Mouse (Mus musculus): ENCODE results near the gene Cpne9. TPM values are rescaled to one million over a fixed set of nuclear protein-coding genes. Genes with fewer than 3 reads are reported as not detected.

The Cpne9 gene
- total RNA-seq, 1 experiment, result 2.9 TPM

GRCm38 (mm10) chr6:113267988-113268387 is 14.1 kb upstream of the Cpne9 start:
- no peak for DNase-seq (ENCODE audit: low read depth, low spot score)
- in situ Hi-C loops (cut with MboI; ENCODE audit: low sequenced_read_pairs in 2 of 2, unreplicated experiment in 2 of 2), result no loop called here
- no peak overlapping the region for H3K4me3 ChIP-seq (ENCODE audit: insufficient read depth in 1 of 2, low read depth in 1 of 2, low read length in 2 of 2, poor library complexity in 1 of 2, severe bottlenecking in 1 of 2)
- peaks cover 43% of the 10 kb centered on the region for H3K36me3 ChIP-seq (ENCODE audit: control insufficient read depth, insufficient read depth, low read length, poor library complexity, severe bottlenecking)
- TF ChIP-seq ZC3H11A (IDR thresholded peaks at IDR 0.05; ENCODE audit: borderline replicate concordance, low read depth, low read length) (no peak), ZNF384 (IDR thresholded peaks at IDR 0.05; ENCODE audit: low read depth, low read length) (no peak)
- no peak overlapping the region for H3K9ac ChIP-seq (ENCODE audit: insufficient read depth, low read depth, low read length, poor library complexity, severe bottlenecking)
- no peaks in the 10 kb centered on the region for H3K9me3 ChIP-seq (ENCODE audit: control insufficient read depth, insufficient read depth, low read depth, low read length)
- H3K27ac ChIP-seq (ENCODE audit: insufficient read depth, low read depth, low read length, poor library complexity, severe bottlenecking), result no peak overlapping the region
- peaks cover 2 to 11% of the 10 kb centered on the region in 2 experiments; a peak in 3 of 4 replicates for H3K4me1 ChIP-seq (ENCODE audit: control insufficient read depth in 2 of 2, insufficient read depth in 2 of 2, low read length in 2 of 2, poor library complexity in 1 of 2)

- DNase-seq (ENCODE audit: low read depth, low spot score), result no peak
- Histone ChIP-seq H3K36me3 (ENCODE audit: control insufficient read depth, insufficient read depth, low read length, poor library complexity, severe bottlenecking) (peaks cover 37% of the 10 kb centered on the region), H3K27ac (ENCODE audit: insufficient read depth, low read depth, low read length, poor library complexity, severe bottlenecking) (no peak overlapping the region), H3K4me3 (ENCODE audit: insufficient read depth in 1 of 2, low read depth in 1 of 2, low read length in 2 of 2, poor library complexity in 1 of 2, severe bottlenecking in 1 of 2) (no peak overlapping the region), H3K9me3 (ENCODE audit: control insufficient read depth, insufficient read depth, low read depth, low read length) (no peaks in the 10 kb centered on the region), H3K4me1 (ENCODE audit: control insufficient read depth in 2 of 2, insufficient read depth in 2 of 2, low read length in 2 of 2, poor library complexity in 1 of 2) (peaks cover 0 to 5% of the 10 kb centered on the region in 2 experiments; a peak in 1 of 4 replicates), H3K9ac (ENCODE audit: insufficient read depth, low read depth, low read length, poor library complexity, severe bottlenecking) (no peak overlapping the region)
- TF ChIP-seq MAFK (IDR thresholded peaks at IDR 0.05; ENCODE audit: insufficient read depth, low read depth, low read length), result no peak
- TF ChIP-seq HCFC1 (IDR thresholded peaks at IDR 0.05; ENCODE audit: borderline replicate concordance, insufficient read depth, low read length), result no peak
- no peak for TF ChIP-seq CHD2 (IDR thresholded peaks at IDR 0.05; ENCODE audit: low read depth, low read length)
- no peak for TF ChIP-seq ZNF384 (IDR thresholded peaks at IDR 0.05; ENCODE audit: low read depth, low read length)
- TF ChIP-seq ZC3H11A (IDR thresholded peaks at IDR 0.05; ENCODE audit: borderline replicate concordance, low read depth, low read length), result no peak
- in situ Hi-C loops (cut with MboI; ENCODE audit: low sequenced_read_pairs in 2 of 2, unreplicated experiment in 2 of 2), result no loop called here
Observed at GRCm38 (mm10) chr6:113272365-113272764, 9.7 kb upstream of the Cpne9 start.

GRCm38 (mm10) chr6:113276846-113277245 is 5.3 kb upstream of the Cpne9 start:
- Histone ChIP-seq H3K36me3 (ENCODE audit: control insufficient read depth, insufficient read depth, low read length, poor library complexity, severe bottlenecking) (peaks cover 8% of the 10 kb centered on the region), H3K4me1 (ENCODE audit: control insufficient read depth in 2 of 2, insufficient read depth in 2 of 2, low read length in 2 of 2, poor library complexity in 1 of 2) (no peaks in the 10 kb centered on the region), H3K9me3 (ENCODE audit: control insufficient read depth, insufficient read depth, low read depth, low read length) (no peaks in the 10 kb centered on the region), H3K9ac (ENCODE audit: insufficient read depth, low read depth, low read length, poor library complexity, severe bottlenecking) (no peak overlapping the region), H3K4me3 (ENCODE audit: insufficient read depth in 1 of 2, low read depth in 1 of 2, low read length in 2 of 2, poor library complexity in 1 of 2, severe bottlenecking in 1 of 2) (no peak overlapping the region), H3K27ac (ENCODE audit: insufficient read depth, low read depth, low read length, poor library complexity, severe bottlenecking) (no peak overlapping the region)
- in situ Hi-C loops (cut with MboI; ENCODE audit: low sequenced_read_pairs in 2 of 2, unreplicated experiment in 2 of 2), result no loop called here
- no peak for DNase-seq (ENCODE audit: low read depth, low spot score)
- no peak for TF ChIP-seq MAFK (IDR thresholded peaks at IDR 0.05; ENCODE audit: insufficient read depth, low read depth, low read length)
- no peak for TF ChIP-seq ZC3H11A (IDR thresholded peaks at IDR 0.05; ENCODE audit: borderline replicate concordance, low read depth, low read length)
- no peak for TF ChIP-seq HCFC1 (IDR thresholded peaks at IDR 0.05; ENCODE audit: borderline replicate concordance, insufficient read depth, low read length)
- no peak for TF ChIP-seq ZNF384 (IDR thresholded peaks at IDR 0.05; ENCODE audit: low read depth, low read length)
- TF ChIP-seq CHD2 (IDR thresholded peaks at IDR 0.05; ENCODE audit: low read depth, low read length), result no peak

GRCm38 (mm10) chr6:113281676-113282075 is 431 bp upstream of the Cpne9 start:
- Histone ChIP-seq H3K4me3 (ENCODE audit: insufficient read depth in 1 of 2, low read depth in 1 of 2, low read length in 2 of 2, poor library complexity in 1 of 2, severe bottlenecking in 1 of 2) (no peak overlapping the region), H3K9ac (ENCODE audit: insufficient read depth, low read depth, low read length, poor library complexity, severe bottlenecking) (no peak overlapping the region), H3K36me3 (ENCODE audit: control insufficient read depth, insufficient read depth, low read length, poor library complexity, severe bottlenecking) (peaks cover 2% of the 10 kb centered on the region; the same call in 1 of the 2 replicates), H3K4me1 (ENCODE audit: control insufficient read depth in 2 of 2, insufficient read depth in 2 of 2, low read length in 2 of 2, poor library complexity in 1 of 2) (peaks cover 0 to 11% of the 10 kb centered on the region in 2 experiments; a peak in 1 of 4 replicates), H3K27ac (ENCODE audit: insufficient read depth, low read depth, low read length, poor library complexity, severe bottlenecking) (no peak overlapping the region), H3K9me3 (ENCODE audit: control insufficient read depth, insufficient read depth, low read depth, low read length) (no peaks in the 10 kb centered on the region)
- DNase-seq (ENCODE audit: low read depth, low spot score), result no peak
- in situ Hi-C loops (cut with MboI; ENCODE audit: low sequenced_read_pairs in 2 of 2, unreplicated experiment in 2 of 2), result no loop called here
- TF ChIP-seq HCFC1 (IDR thresholded peaks at IDR 0.05; ENCODE audit: borderline replicate concordance, insufficient read depth, low read length) (no peak), ZC3H11A (IDR thresholded peaks at IDR 0.05; ENCODE audit: borderline replicate concordance, low read depth, low read length) (no peak), ZNF384 (IDR thresholded peaks at IDR 0.05; ENCODE audit: low read depth, low read length) (no peak), CHD2 (IDR thresholded peaks at IDR 0.05; ENCODE audit: low read depth, low read length) (no peak), MAFK (IDR thresholded peaks at IDR 0.05; ENCODE audit: insufficient read depth, low read depth, low read length) (no peak)

GRCm38 (mm10) chr6:113282969-113283368 is 862 bp downstream of the Cpne9 start:
- H3K4me1 ChIP-seq (ENCODE audit: control insufficient read depth in 2 of 2, insufficient read depth in 2 of 2, low read length in 2 of 2, poor library complexity in 1 of 2), result peaks cover 0 to 11% of the 10 kb centered on the region in 2 experiments; a peak in 1 of 4 replicates
- peak overlapping the region; percentile 18; the same call in 1 of the 2 replicates for H3K9ac ChIP-seq (ENCODE audit: insufficient read depth, low read depth, low read length, poor library complexity, severe bottlenecking)
- no peak overlapping the region for H3K27ac ChIP-seq (ENCODE audit: insufficient read depth, low read depth, low read length, poor library complexity, severe bottlenecking)
- DNase-seq (ENCODE audit: low read depth, low spot score), result no peak
- H3K4me3 ChIP-seq (ENCODE audit: insufficient read depth in 1 of 2, low read depth in 1 of 2, low read length in 2 of 2, poor library complexity in 1 of 2, severe bottlenecking in 1 of 2), result peak overlapping the region; percentile 48 to 59
- no peaks in the 10 kb centered on the region for H3K36me3 ChIP-seq (ENCODE audit: control insufficient read depth, insufficient read depth, low read length, poor library complexity, severe bottlenecking)
- TF ChIP-seq HCFC1 (IDR thresholded peaks at IDR 0.05; ENCODE audit: borderline replicate concordance, insufficient read depth, low read length) (no peak), ZNF384 (IDR thresholded peaks at IDR 0.05; ENCODE audit: low read depth, low read length) (no peak), MAFK (IDR thresholded peaks at IDR 0.05; ENCODE audit: insufficient read depth, low read depth, low read length) (no peak), ZC3H11A (IDR thresholded peaks at IDR 0.05; ENCODE audit: borderline replicate concordance, low read depth, low read length) (no peak), CHD2 (IDR thresholded peaks at IDR 0.05; ENCODE audit: low read depth, low read length) (no peak)
- in situ Hi-C loops (cut with MboI; ENCODE audit: low sequenced_read_pairs in 2 of 2, unreplicated experiment in 2 of 2), result no loop called here
- H3K9me3 ChIP-seq (ENCODE audit: control insufficient read depth, insufficient read depth, low read depth, low read length), result no peaks in the 10 kb centered on the region

Measured in ES-E14 (cell line).